Mouse (Mus musculus): Measurements from ENCODE around the gene Mgat4c. TPM values are rescaled to one million over a fixed set of nuclear protein-coding genes. Genes with fewer than 3 reads are reported as not detected.

Mgat4c gene
- polyA plus RNA-seq, 1 experiment from 2014 or later: 0.11 TPM

DNA sequence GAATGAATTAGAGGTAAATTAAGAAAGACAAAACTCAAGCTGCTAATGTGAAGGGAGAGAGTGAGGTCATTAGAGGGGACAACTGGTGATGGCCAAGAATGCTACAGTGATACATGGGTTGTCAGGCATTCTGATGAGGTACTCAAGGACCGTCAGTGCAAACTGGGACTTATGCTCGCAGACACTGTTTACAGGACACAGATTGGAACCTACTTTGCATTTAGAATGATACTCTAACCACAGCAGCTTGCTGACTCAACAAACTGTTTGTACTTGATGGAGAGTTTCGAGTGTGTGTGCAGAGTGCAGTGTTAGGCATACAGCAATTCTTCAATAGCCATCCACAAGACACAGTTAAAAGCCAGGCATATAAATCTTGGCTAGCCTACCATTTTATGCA, 503.4 kb downstream of the Mgat4c start:
- DNase-seq (ENCODE audit: low spot score): no peak
- Histone ChIP-seq H3K27ac (replicated peaks) (no peak overlapping the region), H3K9me3 (replicated peaks) (no peaks in the 10 kb centered on the region), H3K4me1 (no peaks in the 10 kb centered on the region), H3K27me3 (ENCODE audit: low read depth, poor library complexity, severe bottlenecking) (no peaks in the 10 kb centered on the region), H3K4me3 (no peak overlapping the region), H3K36me3 (no peaks in the 10 kb centered on the region)
- 78% methylated on average over 3 of the region's 3 CpGs for WGBS

GRCm38 (mm10) chr10:102191646-102192045, 510.4 kb downstream of the Mgat4c start:
- Histone ChIP-seq H3K4me1 (no peaks in the 10 kb centered on the region), H3K9me3 (replicated peaks) (no peaks in the 10 kb centered on the region), H3K27ac (replicated peaks) (no peak overlapping the region), H3K36me3 (no peaks in the 10 kb centered on the region), H3K27me3 (ENCODE audit: low read depth, poor library complexity, severe bottlenecking) (no peaks in the 10 kb centered on the region), H3K4me3 (no peak overlapping the region)
- 85% methylated on average over 1 of the region's 1 CpGs for WGBS
- DNase-seq (ENCODE audit: low spot score): no peak

DNA sequence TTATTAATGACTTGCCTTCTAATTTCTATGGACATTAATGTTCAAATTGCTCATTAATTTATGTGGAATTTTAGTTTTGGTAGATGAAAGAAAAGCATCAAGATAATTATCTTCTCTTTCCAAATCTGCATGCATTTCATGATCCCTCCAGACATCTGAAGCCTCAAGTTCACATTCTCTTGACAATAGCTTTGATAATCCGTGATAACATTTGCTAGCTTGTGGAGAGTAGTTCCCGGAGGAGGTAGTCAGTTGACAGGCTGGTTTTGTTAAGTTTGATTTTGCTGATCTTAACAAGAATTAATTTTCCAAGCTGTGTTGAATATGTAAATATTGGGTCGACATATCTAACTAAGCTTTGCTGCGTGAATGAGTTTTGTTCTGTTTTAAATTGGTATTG, 515.6 kb downstream of the Mgat4c start:
- no peak overlapping the region for H3K4me3 ChIP-seq
- H3K9me3 ChIP-seq (replicated peaks): no peaks in the 10 kb centered on the region
- H3K27me3 ChIP-seq (ENCODE audit: low read depth, poor library complexity, severe bottlenecking): no peaks in the 10 kb centered on the region
- WGBS: 91% methylated on average over 4 of the region's 4 CpGs
- no peak for DNase-seq (ENCODE audit: low spot score)
- no peaks in the 10 kb centered on the region for H3K36me3 ChIP-seq
- H3K4me1 ChIP-seq: no peaks in the 10 kb centered on the region
- no peak overlapping the region for H3K27ac ChIP-seq (replicated peaks)

DNA sequence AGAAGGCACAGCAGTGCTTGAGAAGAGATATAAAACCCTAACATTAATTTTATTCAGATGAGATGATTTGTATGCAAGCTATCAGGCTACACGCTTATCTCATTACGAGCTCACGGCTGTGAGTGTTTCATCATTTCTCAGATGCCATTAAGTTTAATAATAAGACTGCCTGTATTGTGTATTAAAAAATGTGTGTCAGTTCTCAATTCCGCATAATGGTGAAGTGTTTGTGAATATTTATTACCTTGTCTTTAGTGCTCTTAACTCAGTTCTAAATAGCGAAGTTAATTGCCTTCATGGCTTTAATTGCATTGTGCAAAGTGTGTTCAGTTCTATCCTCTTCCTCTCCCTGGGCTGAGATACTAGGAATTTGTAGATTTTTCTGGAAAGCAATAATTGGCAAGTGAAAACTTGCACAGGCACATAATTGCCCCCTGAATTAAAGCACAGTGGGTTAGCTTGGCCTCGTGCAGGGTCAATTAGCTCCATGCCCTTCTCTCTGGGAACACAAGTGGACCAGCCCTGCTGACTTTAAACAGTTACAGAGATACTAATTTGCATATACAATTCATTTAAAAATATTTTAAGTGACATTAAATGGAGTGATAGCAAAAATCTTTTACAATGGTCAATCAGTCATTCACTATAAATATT, 557.4 kb downstream of the Mgat4c start:
- Histone ChIP-seq H3K27me3 (ENCODE audit: low read depth, poor library complexity, severe bottlenecking) (no peaks in the 10 kb centered on the region), H3K27ac (replicated peaks) (no peak overlapping the region), H3K4me3 (no peak overlapping the region), H3K9me3 (replicated peaks) (no peaks in the 10 kb centered on the region), H3K36me3 (no peaks in the 10 kb centered on the region), H3K4me1 (no peaks in the 10 kb centered on the region)
- 86% methylated on average over 6 of the region's 6 CpGs for WGBS
- no peak for DNase-seq (ENCODE audit: low spot score)

- Histone ChIP-seq H3K4me3 (no peak overlapping the region), H3K36me3 (no peaks in the 10 kb centered on the region), H3K27me3 (ENCODE audit: low read depth, poor library complexity, severe bottlenecking) (no peaks in the 10 kb centered on the region), H3K27ac (replicated peaks) (no peak overlapping the region), H3K9me3 (replicated peaks) (no peaks in the 10 kb centered on the region), H3K4me1 (no peaks in the 10 kb centered on the region)
- DNase-seq (ENCODE audit: low spot score): no peak
These were observed 562.6 kb downstream of the Mgat4c start for GRCm38 (mm10) chr10:102243897-102244296.

DNA sequence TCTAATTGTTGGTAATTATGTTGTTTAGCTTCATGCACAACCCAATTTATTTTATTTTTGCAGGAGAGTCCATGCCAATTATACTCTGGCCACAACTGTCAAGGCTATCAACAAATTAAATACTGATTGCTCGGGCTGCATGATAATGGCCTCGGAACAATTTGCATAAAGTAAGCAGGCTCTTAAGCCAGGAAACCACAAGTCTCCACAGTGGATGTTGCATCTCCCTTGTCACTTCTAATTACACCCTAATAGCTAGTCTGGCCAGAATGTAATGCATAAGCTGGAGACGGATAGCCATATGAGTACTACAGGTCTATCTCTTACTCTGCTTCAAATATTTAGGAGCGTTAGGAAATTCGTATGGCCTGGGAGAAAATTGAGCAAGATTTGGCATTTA, 563.3 kb downstream of the Mgat4c start:
- H3K36me3 ChIP-seq: no peaks in the 10 kb centered on the region
- H3K27ac ChIP-seq (replicated peaks): no peak overlapping the region
- no peaks in the 10 kb centered on the region for H3K27me3 ChIP-seq (ENCODE audit: low read depth, poor library complexity, severe bottlenecking)
- no peak overlapping the region for H3K4me3 ChIP-seq
- no peaks in the 10 kb centered on the region for H3K9me3 ChIP-seq (replicated peaks)
- no peak for DNase-seq (ENCODE audit: low spot score)
- no peaks in the 10 kb centered on the region for H3K4me1 ChIP-seq
- WGBS: 82% methylated on average over 5 of the region's 5 CpGs

DNA sequence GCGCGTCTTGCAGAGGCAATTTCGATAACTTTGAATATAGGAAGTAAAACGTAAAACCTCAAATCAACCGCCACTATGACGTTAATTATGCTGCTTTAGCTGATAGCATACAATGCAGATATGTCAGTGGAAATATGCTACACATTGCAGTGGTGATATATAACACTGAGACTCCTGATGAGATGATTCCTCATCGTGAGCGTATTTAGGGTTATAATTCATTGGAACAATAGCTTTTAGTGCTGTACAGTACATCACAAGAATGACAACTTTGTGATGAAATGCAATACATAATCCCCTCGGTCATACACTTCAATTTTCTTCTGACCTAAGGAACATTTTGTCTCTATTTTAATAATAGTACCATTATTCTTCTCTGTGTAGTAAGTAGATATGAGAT, 564.0 kb downstream of the Mgat4c start:
- DNase-seq (ENCODE audit: low spot score): no peak
- H3K36me3 ChIP-seq: no peaks in the 10 kb centered on the region
- no peaks in the 10 kb centered on the region for H3K27me3 ChIP-seq (ENCODE audit: low read depth, poor library complexity, severe bottlenecking)
- no peaks in the 10 kb centered on the region for H3K9me3 ChIP-seq (replicated peaks)
- 94% methylated on average over 9 of the region's 9 CpGs for WGBS
- H3K4me1 ChIP-seq: no peaks in the 10 kb centered on the region
- no peak overlapping the region for H3K4me3 ChIP-seq
- no peak overlapping the region for H3K27ac ChIP-seq (replicated peaks)

GRCm38 (mm10) chr10:102308892-102309479, 627.7 kb downstream of the Mgat4c start:
- H3K27me3 ChIP-seq (ENCODE audit: low read depth, poor library complexity, severe bottlenecking): no peaks in the 10 kb centered on the region
- no peak overlapping the region for H3K4me3 ChIP-seq
- no peaks in the 10 kb centered on the region for H3K4me1 ChIP-seq
- no peaks in the 10 kb centered on the region for H3K9me3 ChIP-seq (replicated peaks)
- 87% methylated on average over 5 of the region's 5 CpGs for WGBS
- no peak overlapping the region for H3K27ac ChIP-seq (replicated peaks)
- no peaks in the 10 kb centered on the region for H3K36me3 ChIP-seq
- DNase-seq (ENCODE audit: low spot score): no peak

DNA sequence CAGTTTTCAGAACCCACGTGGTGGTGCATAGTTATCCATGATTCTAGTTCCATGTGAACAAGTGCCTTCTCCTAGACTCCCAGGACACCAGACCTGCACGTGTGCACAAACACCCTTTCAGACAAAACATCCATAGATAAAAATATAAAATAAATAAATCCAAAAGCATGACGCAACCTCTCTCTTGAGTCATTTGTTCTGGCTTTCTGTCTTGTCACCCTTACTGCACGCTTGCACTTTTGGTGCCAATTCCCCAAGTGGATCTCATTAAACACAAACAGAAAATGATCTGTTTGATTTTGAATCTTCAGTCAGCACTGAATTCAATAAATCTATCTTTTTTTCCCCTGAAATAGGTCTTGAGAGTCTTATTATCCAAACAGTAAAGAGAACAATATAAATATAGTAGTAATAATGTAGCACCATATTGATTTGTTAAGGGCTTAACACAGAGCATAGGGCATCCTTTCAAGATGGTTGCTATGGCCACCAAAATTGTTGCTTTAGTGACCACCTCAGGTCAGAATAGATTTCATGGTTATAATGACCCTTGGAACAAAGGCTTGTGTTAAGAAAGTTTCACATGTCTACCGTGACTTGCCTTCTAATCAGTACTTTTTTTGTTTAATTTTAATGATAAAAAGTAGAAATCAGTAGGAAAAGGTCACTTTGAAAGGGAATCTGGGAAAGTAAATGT, 684.5 kb downstream of the Mgat4c start:
- Histone ChIP-seq H3K27me3 (ENCODE audit: low read depth, poor library complexity, severe bottlenecking) (no peaks in the 10 kb centered on the region), H3K27ac (replicated peaks) (no peak overlapping the region; the same call in 1 of the 2 replicates), H3K4me1 (peaks cover 13% of the 10 kb centered on the region), H3K9me3 (replicated peaks) (no peaks in the 10 kb centered on the region), H3K36me3 (no peaks in the 10 kb centered on the region), H3K4me3 (no peak overlapping the region)
- DNase-seq (ENCODE audit: low spot score): no peak
- 72% methylated on average over 5 of the region's 5 CpGs for WGBS

- no peak for DNase-seq (ENCODE audit: low spot score)
- H3K4me3 ChIP-seq: no peak overlapping the region
- no peak overlapping the region for H3K27ac ChIP-seq (replicated peaks)
- no peaks in the 10 kb centered on the region for H3K9me3 ChIP-seq (replicated peaks)
- no peaks in the 10 kb centered on the region for H3K36me3 ChIP-seq
- 90% methylated on average over 1 of the region's 1 CpGs for WGBS
- peaks cover 13% of the 10 kb centered on the region for H3K4me1 ChIP-seq
- no peaks in the 10 kb centered on the region for H3K27me3 ChIP-seq (ENCODE audit: low read depth, poor library complexity, severe bottlenecking)
These were observed 689.3 kb downstream of the Mgat4c start for GRCm38 (mm10) chr10:102370576-102370975.

GRCm38 (mm10) chr10:102372111-102372510, 690.8 kb downstream of the Mgat4c start:
- Histone ChIP-seq H3K27ac (replicated peaks) (no peak overlapping the region), H3K27me3 (ENCODE audit: low read depth, poor library complexity, severe bottlenecking) (no peaks in the 10 kb centered on the region), H3K36me3 (no peaks in the 10 kb centered on the region), H3K4me1 (no peaks in the 10 kb centered on the region), H3K9me3 (replicated peaks) (no peaks in the 10 kb centered on the region), H3K4me3 (no peak overlapping the region)
- no peak for DNase-seq (ENCODE audit: low spot score)

DNA sequence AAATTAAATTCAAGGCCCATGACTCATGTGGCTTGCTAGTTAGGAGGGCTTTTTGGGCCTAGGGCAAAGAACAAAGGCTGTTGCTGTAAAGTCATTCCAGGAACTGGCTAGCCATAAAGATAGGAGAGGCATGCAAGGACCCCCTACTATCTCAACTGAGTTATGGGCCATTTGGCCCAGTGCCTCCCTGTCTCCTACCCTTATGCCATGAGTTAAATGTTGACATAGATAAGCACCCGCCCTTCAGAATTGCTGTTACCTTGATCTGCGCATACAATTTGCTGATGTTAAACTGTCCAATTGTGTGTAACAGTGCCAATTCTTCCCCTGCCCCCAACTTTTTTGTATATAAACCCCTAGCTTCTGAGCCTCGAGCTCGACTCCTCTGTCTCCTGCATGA, 692.8 kb downstream of the Mgat4c start:
- WGBS: 92% methylated on average over 4 of the region's 4 CpGs
- H3K36me3 ChIP-seq: no peaks in the 10 kb centered on the region
- no peaks in the 10 kb centered on the region for H3K4me1 ChIP-seq
- no peak for DNase-seq (ENCODE audit: low spot score)
- H3K4me3 ChIP-seq: no peak overlapping the region
- no peaks in the 10 kb centered on the region for H3K27me3 ChIP-seq (ENCODE audit: low read depth, poor library complexity, severe bottlenecking)
- H3K27ac ChIP-seq (replicated peaks): no peak overlapping the region
- H3K9me3 ChIP-seq (replicated peaks): no peaks in the 10 kb centered on the region

DNA sequence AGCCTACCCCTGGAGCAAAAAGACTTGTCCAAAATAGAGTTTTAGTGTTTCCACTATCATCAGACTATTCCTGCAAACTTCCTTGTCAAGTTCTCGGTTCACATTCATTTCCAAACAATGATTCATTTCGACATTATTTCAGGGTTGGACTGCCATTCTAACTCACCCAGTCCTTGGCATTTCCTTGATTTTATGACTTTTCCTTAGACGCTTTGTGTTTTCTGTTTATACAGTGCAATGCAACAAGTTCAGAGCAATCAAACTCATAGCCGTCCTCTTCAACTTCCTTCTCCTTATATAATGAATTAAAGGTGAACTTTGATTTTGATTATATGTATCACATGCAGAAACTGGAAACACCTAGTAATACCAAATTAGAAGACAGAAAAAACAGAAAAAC, 696.1 kb downstream of the Mgat4c start:
- no peaks in the 10 kb centered on the region for H3K4me1 ChIP-seq
- no peak for DNase-seq (ENCODE audit: low spot score)
- 87% methylated on average over 4 of the region's 4 CpGs for WGBS

More for the DNA sequence above, 696.1 kb downstream of the Mgat4c start:
- Histone ChIP-seq H3K36me3 (no peaks in the 10 kb centered on the region), H3K4me3 (no peak overlapping the region), H3K27ac (replicated peaks) (no peak overlapping the region), H3K27me3 (ENCODE audit: low read depth, poor library complexity, severe bottlenecking) (no peaks in the 10 kb centered on the region), H3K9me3 (replicated peaks) (no peaks in the 10 kb centered on the region)

Measured in midbrain, embryonic 10.5 days (tissue).